Mouse (Mus musculus): ENCODE data around the gene Creb5.

DNA sequence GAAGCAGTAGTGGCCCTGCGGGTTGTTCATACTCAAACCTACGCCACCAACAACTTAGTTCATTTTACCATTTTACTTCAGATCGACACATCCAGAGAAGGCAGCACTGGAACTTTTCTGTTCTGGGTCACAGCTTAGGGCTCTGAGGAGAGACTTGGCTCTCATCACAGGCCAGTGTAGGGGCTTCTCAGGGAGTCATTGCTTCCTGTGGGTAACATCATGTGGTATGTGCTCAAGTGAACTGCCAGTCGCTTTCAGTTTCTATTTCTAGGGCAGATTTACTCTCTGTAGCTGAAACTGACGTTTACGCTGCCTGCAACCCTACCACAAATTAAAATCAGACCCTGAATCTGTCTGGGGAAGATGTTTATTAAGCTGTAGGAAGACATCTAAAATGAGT lies 302.7 kb downstream of the Creb5 start:
- TF ChIP-seq CTCF (IDR thresholded peaks at IDR 0.05): no peak
- 0 out of 2 replicates have a peak, but pooled peaks have one; percentile 18 for TF ChIP-seq POLR2A (IDR thresholded peaks at IDR 0.05; ENCODE audit: insufficient read depth, low read depth, low read length)

Data from heart, adult 2 months (tissue).